Mouse (Mus musculus): ENCODE data around the gene Frem2. TPM values are rescaled to one million over a fixed set of nuclear protein-coding genes. Genes with fewer than 3 reads are reported as not detected.

The Frem2 gene
- polyA plus RNA-seq, 1 experiment from 2014 or later, result 4.9 TPM

DNA sequence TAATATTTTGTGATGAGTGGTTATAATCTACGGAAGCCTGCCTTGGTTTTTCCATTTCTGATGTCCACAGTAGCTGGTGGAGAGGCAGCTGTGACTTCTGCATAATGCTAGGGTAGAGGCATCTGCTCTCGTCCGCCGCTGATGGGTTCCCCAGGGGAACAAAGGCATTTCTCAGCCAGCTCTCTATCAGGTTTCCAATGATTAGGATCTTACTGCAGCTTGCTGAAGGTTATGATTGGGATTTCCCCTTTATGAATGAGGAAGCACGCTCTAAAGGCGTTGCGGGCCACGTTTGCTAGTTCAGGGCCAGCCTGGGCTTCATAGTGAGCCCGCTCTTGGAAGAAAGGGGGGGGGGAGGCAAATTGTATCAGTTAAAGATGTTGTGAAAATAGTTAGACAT lies 190.7 kb downstream of the Frem2 start:
- ATAC-seq (ENCODE audit: insufficient number of reproducible peaks, low FRiP score, low TSS enrichment, low read depth) (no peak), DNase-seq (ENCODE audit: low spot score) (no peak)
- H3K36me3 ChIP-seq (ENCODE audit: control insufficient read depth, insufficient read depth, low read length), result no peaks in the 10 kb centered on the region; the same call in 1 of the 2 replicates
- H3K27ac ChIP-seq (replicated peaks; ENCODE audit: low read depth, low read length), result no peak overlapping the region
- no peaks in the 10 kb centered on the region for H3K27me3 ChIP-seq (ENCODE audit: control insufficient read depth, insufficient read depth, low read length)
- no peaks in the 10 kb centered on the region for H3K9me3 ChIP-seq (ENCODE audit: control insufficient read depth, low read length)
- H3K9ac ChIP-seq (ENCODE audit: low read length), result no peak overlapping the region
- H3K4me3 ChIP-seq (ENCODE audit: low read depth, low read length), result no peak overlapping the region; the same call in 1 of the 2 replicates
- H3K4me2 ChIP-seq (ENCODE audit: low read depth, severe bottlenecking), result no peak overlapping the region
- WGBS, result 79% methylated on average over 9 of the region's 9 CpGs
- H3K4me1 ChIP-seq (ENCODE audit: control insufficient read depth, insufficient read depth, low read length), result 0 out of 2 replicates have a peak, but pooled peaks cover 3% of the 10 kb centered on the region

DNA sequence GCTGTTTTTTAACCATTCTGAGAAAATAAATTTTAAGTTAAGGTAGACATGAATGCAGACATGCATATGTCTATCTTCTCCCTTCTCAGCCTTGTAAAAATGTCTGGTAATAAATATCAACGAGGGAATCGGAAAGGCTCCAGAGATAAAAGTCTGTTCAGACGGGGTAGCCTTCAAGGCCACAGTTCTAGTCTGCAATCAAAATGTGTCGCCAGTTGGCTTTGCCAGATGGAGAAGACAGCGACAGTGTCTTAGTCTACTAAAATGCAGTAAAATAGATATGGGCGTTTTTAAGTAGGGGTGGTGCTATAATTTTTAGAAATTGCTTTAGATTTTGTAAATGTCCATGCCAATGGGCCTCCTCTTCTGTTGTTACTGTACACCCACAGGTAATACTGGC lies 191.8 kb downstream of the Frem2 start:
- ATAC-seq (ENCODE audit: insufficient number of reproducible peaks, low FRiP score, low TSS enrichment, low read depth) (no peak), DNase-seq (ENCODE audit: low spot score) (no peak)
- Histone ChIP-seq H3K9ac (ENCODE audit: low read length) (no peak overlapping the region), H3K36me3 (ENCODE audit: control insufficient read depth, insufficient read depth, low read length) (no peaks in the 10 kb centered on the region), H3K9me3 (ENCODE audit: control insufficient read depth, low read length) (no peaks in the 10 kb centered on the region), H3K4me2 (ENCODE audit: low read depth, severe bottlenecking) (peak overlapping the region; percentile 57), H3K4me1 (ENCODE audit: control insufficient read depth, insufficient read depth, low read length) (0 out of 2 replicates have a peak, but pooled peaks cover 3% of the 10 kb centered on the region), H3K4me3 (ENCODE audit: low read depth, low read length) (peak overlapping the region; percentile 18), H3K27me3 (ENCODE audit: control insufficient read depth, insufficient read depth, low read length) (no peaks in the 10 kb centered on the region), H3K27ac (replicated peaks; ENCODE audit: low read depth, low read length) (no peak overlapping the region)
- WGBS, result 49% methylated on average over 6 of the region's 6 CpGs

DNA sequence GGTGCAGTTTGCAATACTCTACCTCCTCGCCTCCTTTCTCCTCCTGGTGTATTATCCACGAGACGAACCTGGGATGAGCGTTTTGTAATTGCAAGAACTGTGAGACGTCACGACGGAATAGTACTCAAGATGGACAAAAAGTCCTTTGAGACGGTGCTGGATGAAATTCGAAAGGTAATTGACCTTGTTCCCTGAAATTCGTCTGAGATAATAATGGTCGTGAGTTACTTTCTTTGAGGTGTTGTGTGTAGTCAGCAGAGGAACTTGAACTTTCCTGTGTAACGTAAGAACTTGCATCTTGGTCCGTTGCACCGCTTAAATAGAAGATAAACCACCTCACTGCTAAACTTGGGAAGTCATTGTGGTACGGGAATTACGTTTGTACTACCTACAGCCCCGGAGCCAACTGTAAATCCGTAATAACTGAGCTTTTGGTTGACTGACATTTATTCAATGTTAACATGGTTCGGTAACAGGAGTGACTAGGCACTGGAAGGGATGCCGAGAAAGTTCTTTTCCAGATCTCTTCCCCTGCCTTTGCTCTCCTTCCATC lies 192.9 kb downstream of the Frem2 start:
- Histone ChIP-seq H3K9ac (ENCODE audit: low read length) (peak overlapping the region; percentile 87), H3K4me3 (ENCODE audit: low read depth, low read length) (peak overlapping the region; percentile 78), H3K9me3 (ENCODE audit: control insufficient read depth, low read length) (no peaks in the 10 kb centered on the region), H3K4me1 (ENCODE audit: control insufficient read depth, insufficient read depth, low read length) (0 out of 2 replicates have a peak, but pooled peaks cover 3% of the 10 kb centered on the region), H3K27me3 (ENCODE audit: control insufficient read depth, insufficient read depth, low read length) (no peaks in the 10 kb centered on the region), H3K27ac (replicated peaks; ENCODE audit: low read depth, low read length) (0 out of 2 replicates have a peak overlapping the region, but pooled peaks have one; percentile 14), H3K4me2 (ENCODE audit: low read depth, severe bottlenecking) (peak overlapping the region; percentile 57), H3K36me3 (ENCODE audit: control insufficient read depth, insufficient read depth, low read length) (peaks cover 2% of the 10 kb centered on the region; the same call in 1 of the 2 replicates)
- no peak for ATAC-seq (ENCODE audit: insufficient number of reproducible peaks, low FRiP score, low TSS enrichment, low read depth)
- under 1% methylated on average over 20 of the region's 20 CpGs for WGBS
- peak; percentile 33 for DNase-seq (ENCODE audit: low spot score)

Other genes starting within 250 kb of the Frem2 start
- gene Nhlrc3, start 194.0 kb downstream of the Frem2 start, polyA plus RNA-seq (2014; fragmentation: Nextera tagmentation; extraction: Ambion mirVana), result 7.9 and 9.8 TPM in 2 replicates
- gene Proser1, start 193.7 kb downstream of the Frem2 start, polyA plus RNA-seq (2014; fragmentation: Nextera tagmentation; extraction: Ambion mirVana), result 27.4 and 28.7 TPM in 2 replicates
- not detected in 2 replicates for gene Stoml3, start 168.7 kb downstream of the Frem2 start, polyA plus RNA-seq (2014; fragmentation: Nextera tagmentation; extraction: Ambion mirVana)
- gene Gm10985, start 187.7 kb upstream of the Frem2 start, polyA plus RNA-seq (2014; fragmentation: Nextera tagmentation; extraction: Ambion mirVana), result not detected in 2 replicates
- gene Ufm1, start 206.5 kb upstream of the Frem2 start, polyA plus RNA-seq (2014; fragmentation: Nextera tagmentation; extraction: Ambion mirVana), result 88.6 and 95.6 TPM in 2 replicates

Measured in limb, embryonic 11.5 days (tissue).